Mouse (Mus musculus) megakaryocyte, embryonic 14.5 days (primary cell): Measurements from ENCODE around the gene Tmem213.

Source experiments
- FLI1 ChIP-seq: IDR thresholded peaks from 2 replicates; pipeline ENCODE4 v1.6.1; 2012; ENCODE audit warnings: low read length, inconsistent platforms, mixed read lengths
- GATA1 ChIP-seq: IDR thresholded peaks from 3 replicates; pipeline ENCODE4 v1.6.1; 2012; ENCODE audit warnings: mixed read lengths, low read length, inconsistent platforms, borderline replicate concordance

GRCm38 (mm10) chr6:38164705-38165104, 55.6 kb downstream of the Tmem213 start:
- TF ChIP-seq GATA1, result no peak
- TF ChIP-seq FLI1, result no peak
